Mouse (Mus musculus): Measurements from ENCODE around the gene Nfkbie. TPM values are rescaled to one million over a fixed set of nuclear protein-coding genes. Genes with fewer than 3 reads are reported as not detected.

The Nfkbie gene
- polyA plus RNA-seq, 1 experiment, result 12.5 TPM

- Histone ChIP-seq H3K27me3 (ENCODE audit: control insufficient read depth, insufficient read depth, low read length) (no peaks in the 10 kb centered on the region), H3K27ac (ENCODE audit: insufficient read depth, low read length) (no peak within 1 kb of the TSS), H3K4me3 (replicated peaks; ENCODE audit: insufficient read depth, low read depth, low read length) (no peak within 1 kb of the TSS), H3K4me1 (ENCODE audit: control insufficient read depth, insufficient read depth, low read length) (peaks cover 4% of the 10 kb centered on the region)
- no peak for DNase-seq
- WGBS, result 59% methylated on average over 6 of the region's 6 CpGs
- TF ChIP-seq CTCF (IDR thresholded peaks at IDR 0.05; ENCODE audit: borderline replicate concordance, insufficient read depth, low read depth, low read length) (no peak), POLR2A (IDR thresholded peaks at IDR 0.05; ENCODE audit: borderline replicate concordance, insufficient read depth, low read length) (no peak)
These were observed 46.4 kb downstream of the Nfkbie start, which contains the start of gene Mymx for GRCm38 (mm10) chr17:45601877-45602304. Gene Mymx (minus strand): TSS chr17:45602102.

- Histone ChIP-seq H3K27me3 (ENCODE audit: control insufficient read depth, insufficient read depth, low read length) (no peaks in the 10 kb centered on the region), H3K4me3 (replicated peaks; ENCODE audit: insufficient read depth, low read depth, low read length) (no peak overlapping the region), H3K27ac (ENCODE audit: insufficient read depth, low read length) (no peak overlapping the region), H3K4me1 (ENCODE audit: control insufficient read depth, insufficient read depth, low read length) (no peaks in the 10 kb centered on the region)
- 71% methylated on average over 3 of the region's 3 CpGs for WGBS
- no peak for TF ChIP-seq CTCF (IDR thresholded peaks at IDR 0.05; ENCODE audit: borderline replicate concordance, insufficient read depth, low read depth, low read length)
- no peak for TF ChIP-seq POLR2A (IDR thresholded peaks at IDR 0.05; ENCODE audit: borderline replicate concordance, insufficient read depth, low read length)
- no peak for DNase-seq
These were observed 47.5 kb downstream of the Nfkbie start for GRCm38 (mm10) chr17:45602984-45603383.

GRCm38 (mm10) chr17:45606992-45607879, 51.7 kb downstream of the Nfkbie start:
- Histone ChIP-seq H3K4me3 (replicated peaks; ENCODE audit: insufficient read depth, low read depth, low read length) (no peak overlapping the region), H3K4me1 (ENCODE audit: control insufficient read depth, insufficient read depth, low read length) (no peaks in the 10 kb centered on the region), H3K27ac (ENCODE audit: insufficient read depth, low read length) (no peak overlapping the region), H3K27me3 (ENCODE audit: control insufficient read depth, insufficient read depth, low read length) (no peaks in the 10 kb centered on the region)
- TF ChIP-seq CTCF (IDR thresholded peaks at IDR 0.05; ENCODE audit: borderline replicate concordance, insufficient read depth, low read depth, low read length), result no peak
- no peak for TF ChIP-seq POLR2A (IDR thresholded peaks at IDR 0.05; ENCODE audit: borderline replicate concordance, insufficient read depth, low read length)
- no peak for DNase-seq
- WGBS, result 80% methylated on average over 15 of the region's 15 CpGs

- no peak for TF ChIP-seq CTCF (IDR thresholded peaks at IDR 0.05; ENCODE audit: borderline replicate concordance, insufficient read depth, low read depth, low read length)
- TF ChIP-seq POLR2A (IDR thresholded peaks at IDR 0.05; ENCODE audit: borderline replicate concordance, insufficient read depth, low read length), result no peak
- no peak for DNase-seq
- WGBS, result 93% methylated on average over 4 of the region's 4 CpGs
- Histone ChIP-seq H3K4me1 (ENCODE audit: control insufficient read depth, insufficient read depth, low read length) (no peaks in the 10 kb centered on the region), H3K27me3 (ENCODE audit: control insufficient read depth, insufficient read depth, low read length) (no peaks in the 10 kb centered on the region), H3K4me3 (replicated peaks; ENCODE audit: insufficient read depth, low read depth, low read length) (no peak overlapping the region), H3K27ac (ENCODE audit: insufficient read depth, low read length) (no peak overlapping the region)
These were observed 52.9 kb downstream of the Nfkbie start for GRCm38 (mm10) chr17:45608396-45608795.

GRCm38 (mm10) chr17:45610144-45610866, 54.8 kb downstream of the Nfkbie start:
- H3K27ac ChIP-seq (ENCODE audit: insufficient read depth, low read length), result no peak overlapping the region
- TF ChIP-seq POLR2A (IDR thresholded peaks at IDR 0.05; ENCODE audit: borderline replicate concordance, insufficient read depth, low read length), result no peak
- no peak for TF ChIP-seq CTCF (IDR thresholded peaks at IDR 0.05; ENCODE audit: borderline replicate concordance, insufficient read depth, low read depth, low read length)
- no peak overlapping the region for H3K4me3 ChIP-seq (replicated peaks; ENCODE audit: insufficient read depth, low read depth, low read length)
- H3K4me1 ChIP-seq (ENCODE audit: control insufficient read depth, insufficient read depth, low read length), result no peaks in the 10 kb centered on the region
- no peak for DNase-seq
- H3K27me3 ChIP-seq (ENCODE audit: control insufficient read depth, insufficient read depth, low read length), result no peaks in the 10 kb centered on the region
- 28% methylated on average over 5 of the region's 5 CpGs for WGBS

GRCm38 (mm10) chr17:45612008-45612407, 56.5 kb downstream of the Nfkbie start:
- Histone ChIP-seq H3K4me3 (replicated peaks; ENCODE audit: insufficient read depth, low read depth, low read length) (no peak overlapping the region), H3K4me1 (ENCODE audit: control insufficient read depth, insufficient read depth, low read length) (no peaks in the 10 kb centered on the region), H3K27me3 (ENCODE audit: control insufficient read depth, insufficient read depth, low read length) (no peaks in the 10 kb centered on the region), H3K27ac (ENCODE audit: insufficient read depth, low read length) (no peak overlapping the region)
- DNase-seq, result no peak
- 85% methylated on average over 8 of the region's 8 CpGs for WGBS
- TF ChIP-seq CTCF (IDR thresholded peaks at IDR 0.05; ENCODE audit: borderline replicate concordance, insufficient read depth, low read depth, low read length) (no peak), POLR2A (IDR thresholded peaks at IDR 0.05; ENCODE audit: borderline replicate concordance, insufficient read depth, low read length) (no peak)

Other genes starting within 250 kb of the Nfkbie start
- gene Cdc5l, start 122.0 kb upstream of the Nfkbie start, polyA plus RNA-seq (2012; rRNA removed), result 37.7 and 38.1 TPM in 2 replicates
- gene Spats1, start 80.3 kb upstream of the Nfkbie start, polyA plus RNA-seq (2012; rRNA removed), result 2.6 TPM in 2 replicates
- gene Aars2, start 48.9 kb upstream of the Nfkbie start, polyA plus RNA-seq (2012; rRNA removed), result 43.9 and 44.3 TPM in 2 replicates
- gene Tcte1, start 32.3 kb upstream of the Nfkbie start, polyA plus RNA-seq (2012; rRNA removed), result 0.61 and 0.74 TPM in 2 replicates
- 125 and 130 TPM in 2 replicates for gene Tmem151b, start 6.0 kb upstream of the Nfkbie start, polyA plus RNA-seq (2012; rRNA removed)
- 71.3 and 74.0 TPM in 2 replicates for gene Slc35b2, start 8.2 kb downstream of the Nfkbie start, polyA plus RNA-seq (2012; rRNA removed)
- 915 and 924 TPM in 2 replicates for gene Hsp90ab1, start 17.6 kb downstream of the Nfkbie start, polyA plus RNA-seq (2012; rRNA removed)
- gene Slc29a1, start 43.9 kb downstream of the Nfkbie start, polyA plus RNA-seq (2012; rRNA removed), result 72.2 and 75.6 TPM in 2 replicates
- not detected in 2 replicates for gene Mymx, start 46.4 kb downstream of the Nfkbie start, polyA plus RNA-seq (2012; rRNA removed)
- 3.8 and 4.7 TPM in 2 replicates for gene Capn11, start 103.6 kb downstream of the Nfkbie start, polyA plus RNA-seq (2012; rRNA removed)
- gene Mrpl14, start 130.6 kb downstream of the Nfkbie start, polyA plus RNA-seq (2012; rRNA removed), result 78.4 and 84.2 TPM in 2 replicates
- gene Tmem63b, start 131.2 kb downstream of the Nfkbie start, polyA plus RNA-seq (2012; rRNA removed), result 196 and 199 TPM in 2 replicates
- 0.27 and 0.54 TPM in 2 replicates for gene 1600014C23Rik, start 178.1 kb downstream of the Nfkbie start, polyA plus RNA-seq (2012; rRNA removed)